Mouse (Mus musculus) brain, embryonic 14.5 days (tissue): ENCODE data around the gene Cnih2. TPM values are rescaled to one million over a fixed set of nuclear protein-coding genes. Genes with fewer than 3 reads are reported as not detected.

Experiments used
- DNase-seq: peaks from one replicate; pipeline ENCODE4 v3.0.0-alpha.2; 2011; ENCODE audit warnings: low read depth
- CTCF ChIP-seq: fragments of 200-500 bp; IDR thresholded peaks from 2 replicates; pipeline ENCODE4 v1.5.1; 2012; ENCODE audit warnings: inconsistent platforms, mild to moderate bottlenecking, moderate library complexity, borderline replicate concordance; ENCODE audit not compliant: insufficient read depth, insufficient read length; ENCODE audit errors: extremely low read depth
- POLR2A ChIP-seq: fragments of 200-500 bp; IDR thresholded peaks from 2 replicates; pipeline ENCODE4 v1.6.1; 2012; ENCODE audit warnings: mild to moderate bottlenecking, inconsistent platforms, borderline replicate concordance; ENCODE audit not compliant: poor library complexity, insufficient read depth, insufficient read length, severe bottlenecking; ENCODE audit errors: extremely low read depth
- polyA plus RNA-seq: library from polyadenylated mRNA; depleted of rRNA; stranded (reverse); fragments of >200 nt; gene quantifications from 2 replicates; pipeline ENCODE4 v1.2.3, GENCODE M21; 2012

The Cnih2 gene
- polyA plus RNA-seq, 1 experiment: 467 TPM

DNA sequence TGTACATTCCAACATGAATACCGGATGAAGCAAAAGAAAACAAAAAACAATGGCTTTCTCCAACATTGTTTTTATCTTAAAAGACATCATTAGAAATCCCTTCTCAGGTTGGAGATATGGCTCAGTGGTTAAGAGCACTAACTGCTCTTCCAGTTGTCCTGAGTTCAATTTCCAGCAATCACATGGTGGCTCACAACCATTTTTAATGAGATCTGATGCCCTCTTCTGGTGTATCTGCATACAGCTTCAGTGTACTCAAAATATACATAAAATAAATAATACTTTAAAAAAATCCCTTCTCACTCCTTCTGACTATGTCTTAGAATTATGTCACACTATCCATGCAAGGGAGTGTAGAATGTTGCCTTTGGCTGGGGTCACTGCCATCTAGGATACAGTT lies 19.0 kb downstream of the Cnih2 start:
- TF ChIP-seq CTCF: no peak
- no peak for DNase-seq

DNA sequence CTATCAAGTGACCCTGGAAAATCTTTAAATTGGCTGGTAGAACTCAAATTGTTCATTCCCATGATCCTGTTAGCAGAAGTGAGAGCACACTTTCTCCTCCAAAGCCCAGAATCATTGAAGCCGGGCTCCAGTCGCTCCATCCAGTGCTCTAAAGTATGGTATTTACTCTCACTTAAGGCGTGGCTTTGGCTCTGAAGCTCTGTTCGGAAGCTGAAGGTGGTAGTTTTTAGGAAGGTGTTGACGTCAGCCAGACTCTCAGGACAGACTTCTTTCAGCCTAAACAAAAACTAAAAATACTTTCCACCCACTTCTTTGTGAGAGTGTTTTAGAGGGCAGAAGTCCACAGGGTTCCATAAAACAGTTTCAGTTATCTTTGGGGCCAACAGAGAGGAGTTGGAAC lies 24.8 kb downstream of the Cnih2 start:
- TF ChIP-seq CTCF: no peak
- no peak for DNase-seq

DNA sequence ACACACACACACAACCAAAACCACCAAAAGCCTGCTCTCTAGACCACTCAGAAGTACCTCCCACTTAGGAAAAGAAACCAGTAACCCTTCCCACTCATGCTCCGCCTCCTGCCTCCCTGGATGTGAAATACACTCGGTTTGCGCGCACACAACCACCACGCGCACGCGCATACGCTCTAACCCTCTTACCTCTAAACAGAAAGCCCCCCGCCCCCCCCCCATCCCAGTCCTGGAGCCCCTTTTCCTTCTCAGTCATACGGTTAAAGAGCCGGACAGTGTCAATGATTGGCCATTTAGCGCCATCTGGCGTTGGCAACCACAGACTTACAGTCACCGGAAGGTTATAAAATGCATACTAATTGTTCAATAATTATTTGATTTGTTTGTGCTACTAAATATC lies 25.3 kb downstream of the Cnih2 start:
- TF ChIP-seq POLR2A (no peak), CTCF (peak; percentile 69; the same call in 1 of the 2 replicates)
- peak; percentile 87 for DNase-seq

DNA sequence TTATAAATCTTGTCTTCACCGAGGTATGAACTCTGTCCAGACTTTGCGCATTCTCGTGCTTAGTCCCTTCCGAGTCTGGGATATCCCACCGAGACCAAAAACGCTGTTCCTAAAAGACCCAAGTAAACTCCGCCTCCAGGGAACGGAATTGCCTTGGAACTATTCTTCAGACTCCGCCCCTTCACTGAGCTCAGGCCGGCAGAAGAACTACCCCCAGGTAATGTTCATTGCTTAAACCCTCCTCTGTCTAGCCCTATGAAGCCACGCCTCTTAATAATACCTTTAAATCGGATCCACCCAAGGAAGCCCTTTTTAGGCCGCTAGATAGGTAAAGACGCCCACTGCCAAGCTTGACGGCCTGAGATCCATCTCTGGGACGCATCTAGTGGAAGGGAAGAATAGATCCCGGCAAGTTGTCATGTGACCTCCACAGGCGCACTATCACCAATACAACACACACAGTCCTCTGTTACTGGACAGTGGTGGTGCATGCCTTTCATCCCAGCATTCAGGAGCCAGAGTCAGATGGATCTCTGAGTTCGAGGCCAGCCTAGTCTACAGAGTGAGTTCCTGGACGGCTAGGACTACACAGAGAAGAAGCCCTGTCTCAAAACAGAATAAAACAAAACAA lies 25.8 kb downstream of the Cnih2 start:
- DNase-seq: no peak
- TF ChIP-seq POLR2A (no peak), CTCF (no peak)

DNA sequence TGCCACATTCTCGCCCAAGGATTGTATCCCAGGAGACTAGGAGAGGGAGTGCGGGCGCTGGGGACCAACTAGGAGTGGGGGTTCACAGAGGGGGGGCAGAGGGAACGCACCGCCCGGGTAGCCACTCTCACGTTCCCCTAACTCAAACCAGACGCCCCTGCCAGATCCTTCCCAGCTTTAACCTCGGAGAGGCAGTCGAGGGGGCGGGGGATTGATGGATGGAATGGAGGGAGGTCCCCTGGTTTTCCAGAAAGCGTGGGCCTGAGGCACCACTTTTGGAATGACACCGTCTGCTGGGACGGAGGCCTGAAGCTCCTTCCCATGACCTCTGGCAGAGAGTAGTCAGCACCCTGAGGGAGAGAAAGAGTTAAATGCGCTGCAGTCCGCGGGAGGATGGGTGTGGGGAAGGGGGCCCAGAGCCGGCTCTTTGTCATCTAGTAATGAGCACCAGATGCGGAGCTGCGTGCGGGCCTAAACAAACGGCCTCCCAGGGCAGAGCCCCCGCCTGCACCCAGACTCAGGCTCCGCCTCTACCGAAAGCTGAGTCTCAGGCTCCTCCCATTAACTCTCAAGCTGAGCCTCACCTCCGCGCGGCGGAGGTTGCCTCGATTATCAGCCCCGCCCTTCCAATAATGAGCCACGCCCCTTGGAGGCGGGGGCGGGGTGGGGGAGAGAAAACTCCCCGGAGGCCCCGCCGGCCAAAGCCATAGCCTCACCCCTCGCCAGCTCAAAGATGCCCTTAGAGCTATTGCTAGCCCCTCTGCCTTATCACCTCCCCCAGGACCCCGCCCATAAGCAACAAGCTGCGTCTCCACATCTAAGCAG lies 26.6 kb downstream of the Cnih2 start:
- DNase-seq: peak; percentile 94
- TF ChIP-seq CTCF (no peak), POLR2A (no peak)

DNA sequence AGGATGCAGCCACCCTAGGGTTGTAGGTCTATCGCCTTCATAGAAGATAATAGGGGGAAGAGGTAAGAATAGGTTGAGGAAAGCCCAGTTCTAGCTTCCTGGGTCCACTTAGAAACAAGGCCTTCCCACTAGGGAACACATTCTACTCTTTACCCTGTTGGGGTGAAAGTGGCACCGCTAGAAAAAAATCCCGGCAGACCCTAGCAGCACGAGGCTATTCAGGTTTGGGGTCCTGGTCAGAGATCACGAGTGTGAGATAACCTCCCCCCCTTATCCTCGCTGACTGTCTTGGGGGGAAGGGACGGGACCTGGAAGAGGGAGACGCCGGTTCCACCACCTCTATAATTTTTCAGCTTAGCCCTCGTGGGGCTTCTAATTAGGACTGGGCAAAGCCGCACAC lies 27.2 kb downstream of the Cnih2 start:
- no peak for DNase-seq
- no peak for TF ChIP-seq CTCF

DNA sequence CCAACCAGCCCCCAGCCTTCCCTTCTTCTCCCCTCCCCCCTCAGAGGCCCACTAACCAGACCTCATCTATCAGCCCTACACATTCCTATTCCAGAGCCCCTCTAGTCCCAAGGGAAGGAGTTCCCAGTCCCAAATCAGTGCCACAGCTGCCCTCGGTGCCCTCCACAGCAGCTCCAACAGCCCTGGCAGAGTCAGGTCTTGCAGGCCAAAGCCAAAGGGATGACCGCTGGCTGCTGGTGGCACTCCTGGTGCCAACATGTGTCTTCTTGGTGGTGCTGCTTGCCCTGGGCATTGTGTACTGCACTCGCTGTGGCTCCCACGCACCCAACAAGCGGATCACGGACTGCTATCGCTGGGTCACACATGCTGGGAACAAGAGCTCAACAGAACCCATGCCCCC lies 28.3 kb downstream of the Cnih2 start:
- TF ChIP-seq CTCF: no peak
- TF ChIP-seq POLR2A: no peak
- DNase-seq: no peak

DNA sequence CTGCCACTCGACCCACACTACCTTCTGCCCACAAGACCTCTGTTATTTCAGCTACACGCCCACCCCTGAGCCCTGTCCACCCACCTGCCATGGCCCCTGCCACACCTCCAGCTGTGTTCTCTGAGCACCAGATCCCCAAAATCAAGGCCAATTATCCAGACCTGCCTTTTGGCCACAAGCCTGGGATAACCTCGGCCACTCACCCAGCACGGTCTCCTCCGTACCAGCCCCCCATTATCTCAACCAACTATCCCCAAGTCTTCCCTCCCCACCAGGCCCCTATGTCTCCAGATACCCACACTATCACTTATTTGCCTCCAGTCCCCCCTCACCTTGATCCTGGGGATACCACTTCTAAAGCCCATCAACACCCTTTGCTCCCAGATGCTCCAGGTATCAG lies 28.8 kb downstream of the Cnih2 start:
- no peak for TF ChIP-seq POLR2A
- no peak for TF ChIP-seq CTCF
- no peak for DNase-seq

DNA sequence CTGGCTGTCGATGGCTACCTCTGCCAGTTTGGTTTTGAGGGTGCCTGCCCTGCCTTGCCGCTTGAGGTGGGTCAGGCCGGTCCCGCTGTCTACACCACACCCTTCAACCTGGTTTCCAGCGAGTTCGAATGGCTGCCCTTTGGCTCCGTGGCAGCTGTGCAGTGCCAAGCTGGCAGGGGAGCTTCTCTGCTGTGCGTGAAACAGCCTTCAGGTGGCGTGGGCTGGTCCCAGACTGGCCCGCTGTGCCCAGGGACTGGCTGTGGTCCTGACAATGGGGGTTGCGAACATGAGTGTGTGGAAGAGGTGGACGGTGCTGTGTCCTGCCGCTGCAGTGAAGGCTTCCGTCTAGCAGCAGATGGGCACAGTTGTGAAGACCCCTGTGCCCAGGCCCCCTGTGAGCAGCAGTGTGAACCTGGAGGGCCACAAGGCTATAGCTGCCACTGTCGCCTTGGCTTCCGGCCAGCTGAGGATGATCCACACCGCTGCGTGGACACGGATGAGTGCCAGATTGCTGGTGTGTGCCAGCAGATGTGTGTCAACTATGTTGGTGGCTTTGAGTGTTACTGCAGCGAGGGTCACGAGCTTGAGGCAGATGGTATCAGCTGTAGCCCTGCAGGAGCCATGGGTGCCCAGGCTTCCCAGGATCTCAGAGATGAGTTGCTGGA lies 29.6 kb downstream of the Cnih2 start:
- TF ChIP-seq POLR2A (no peak), CTCF (peak; percentile 1; the same call in 1 of the 2 replicates)
- no peak for DNase-seq

DNA sequence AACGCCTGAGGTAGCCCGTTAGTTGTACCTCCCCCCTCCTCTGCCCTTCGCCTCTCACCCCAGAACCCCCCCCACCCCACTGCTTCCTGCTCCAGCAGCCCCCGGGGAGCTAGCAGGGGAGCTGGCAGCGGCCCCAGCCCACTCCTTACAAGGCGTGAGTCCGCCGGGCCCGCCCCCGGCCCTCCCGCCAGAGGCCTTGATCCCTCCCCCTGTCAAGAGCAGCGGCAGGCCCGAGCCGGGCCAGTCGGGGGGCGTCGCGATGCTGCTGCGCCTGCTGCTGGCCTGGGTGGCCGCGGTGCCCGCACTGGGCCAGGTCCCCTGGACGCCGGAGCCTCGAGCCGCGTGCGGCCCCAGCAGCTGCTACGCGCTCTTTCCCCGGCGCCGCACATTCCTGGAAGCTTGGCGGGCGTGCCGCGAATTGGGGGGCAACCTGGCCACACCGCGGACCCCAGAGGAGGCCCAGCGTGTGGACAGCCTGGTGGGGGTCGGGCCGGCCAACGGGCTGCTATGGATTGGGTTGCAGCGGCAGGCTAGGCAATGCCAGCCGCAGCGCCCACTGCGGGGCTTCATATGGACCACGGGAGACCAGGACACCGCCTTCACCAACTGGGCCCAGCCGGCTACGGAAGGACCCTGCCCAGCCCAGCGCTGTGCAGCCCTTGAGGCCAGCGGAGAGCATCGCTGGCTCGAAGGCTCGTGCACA lies 30.3 kb downstream of the Cnih2 start, which contains the start of gene Cd248:
Gene Cd248 (plus strand): TSS at position 212 of the 703 bp plus-strand sequence.
- peak; percentile 84 for DNase-seq
- no peak for TF ChIP-seq CTCF
- 0 out of 2 replicates have a peak, but pooled peaks have one; percentile 22 for TF ChIP-seq POLR2A

DNA sequence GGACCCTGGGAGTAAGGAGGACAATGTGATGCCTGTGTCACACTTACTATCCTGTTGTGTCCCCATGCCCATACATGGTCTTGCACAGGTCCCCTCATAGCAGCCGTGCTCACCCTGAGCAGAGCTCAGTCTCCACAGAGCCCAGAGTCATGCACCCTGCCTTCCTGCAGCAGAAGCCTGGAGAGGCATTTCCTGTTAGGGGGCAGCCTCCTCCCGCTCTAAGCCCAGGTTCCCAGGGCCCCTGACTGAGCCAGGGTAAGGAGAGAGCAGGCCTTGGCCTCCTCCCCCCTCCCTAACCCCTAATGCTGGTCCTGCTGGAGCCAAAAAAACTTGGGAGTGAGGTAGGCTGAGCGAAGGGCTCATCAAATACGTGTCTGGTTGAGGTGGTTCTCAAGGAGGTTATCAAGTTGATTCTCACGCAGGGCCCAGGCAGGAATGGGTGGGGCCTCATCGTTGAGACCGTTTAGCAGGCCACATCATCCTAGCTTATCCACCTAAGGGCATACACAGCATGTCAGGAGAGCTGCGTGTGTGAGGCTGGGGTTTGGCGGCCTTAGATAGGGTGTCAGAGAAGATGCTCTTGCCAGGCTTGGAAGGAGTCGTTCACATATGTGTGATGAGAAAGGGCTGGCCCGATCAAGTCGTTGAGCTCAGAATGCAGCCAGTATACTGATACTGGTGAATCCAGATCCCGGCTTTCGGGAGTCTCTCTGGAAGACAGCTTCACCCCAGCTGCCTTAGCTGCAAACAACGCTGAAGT lies 31.1 kb downstream of the Cnih2 start:
- no peak for DNase-seq
- TF ChIP-seq CTCF (no peak), POLR2A (no peak)
